8 mouse cellular contexts compared by ENCODE assay signal in the genomic region with DNA sequence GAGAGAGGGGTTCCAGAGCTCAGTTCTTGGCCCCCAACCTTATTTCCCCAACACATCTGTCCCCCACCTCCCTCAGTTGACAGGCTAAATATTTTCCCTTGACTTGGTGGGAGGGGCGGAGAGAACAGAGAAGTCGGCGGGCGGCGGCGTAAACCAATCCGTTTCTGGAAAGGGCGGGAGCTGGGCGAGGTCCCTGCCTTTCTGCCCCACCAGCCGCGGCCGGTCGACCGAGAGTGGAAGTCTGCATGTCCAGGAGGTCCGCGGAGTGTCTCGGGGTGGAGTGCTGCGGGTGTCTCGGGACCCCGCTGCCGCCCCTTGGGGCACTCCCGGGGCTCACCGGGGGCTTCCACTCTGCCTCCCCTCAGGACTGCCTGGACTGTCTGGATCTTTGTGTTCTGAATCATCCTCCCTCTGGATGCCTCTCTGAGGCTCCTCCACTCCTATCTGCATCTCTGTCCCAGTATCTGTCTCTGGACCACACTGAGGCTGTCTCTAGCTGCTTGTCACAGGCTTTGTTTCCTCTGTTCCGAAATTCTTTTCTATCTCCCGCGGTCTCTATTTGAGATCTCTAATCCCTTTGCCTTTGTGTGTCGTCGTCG. TPM values are rescaled to one million over a fixed set of nuclear protein-coding genes. Genes with fewer than 3 reads are reported as not detected.
DNase-seq lines count a peak whose midpoint lies in the region; ATAC-seq and TF ChIP-seq lines count a peak whose summit lies in the region.

A gene (plus strand): TSS at position 216 of the 599 bp plus-strand sequence.

- WGBS in heart, adult 2 months, result 3% methylated on average over 29 of the region's 29 CpGs
- under 1% methylated on average over 29 of the region's 29 CpGs for WGBS in forebrain, embryonic 11.5 days
- WGBS in hindbrain, embryonic 14.5 days, result 2% methylated on average over 29 of the region's 29 CpGs
- WGBS in liver, embryonic 12.5 days (ENCODE audit: insufficient replicate concordance), result 5% methylated on average over 29 of the region's 29 CpGs
- under 1% methylated on average over 29 of the region's 29 CpGs for WGBS in neural tube, embryonic 14.5 days

- H3K9ac ChIP-seq in heart, adult 2 months (ENCODE audit: low read depth, low read length), result no peak within 1 kb of the TSS
- peak within 1 kb of the TSS; percentile 25; the same call in 1 of the 2 replicates for H3K9ac ChIP-seq in forebrain, embryonic 11.5 days (ENCODE audit: low read length)
- peak within 1 kb of the TSS; percentile 49 for H3K9ac ChIP-seq in hindbrain, embryonic 14.5 days
- no peak within 1 kb of the TSS for H3K9ac ChIP-seq in liver, embryonic 12.5 days
- H3K9ac ChIP-seq in neural tube, embryonic 14.5 days (replicated peaks; ENCODE audit: low read depth, low read length), result no peak within 1 kb of the TSS

- no peak for TF ChIP-seq CTCF in heart, adult 2 months (IDR thresholded peaks at IDR 0.05)

- peaks cover 1% of the 10 kb centered on the region; the same call in 1 of the 2 replicates for H3K4me1 ChIP-seq in heart, adult 2 months (ENCODE audit: control insufficient read depth, insufficient read depth, low read length)
- peaks cover 12% of the 10 kb centered on the region for H3K4me1 ChIP-seq in forebrain, embryonic 11.5 days (replicated peaks; ENCODE audit: control insufficient read depth, insufficient read depth, low read length)
- H3K4me1 ChIP-seq in hindbrain, embryonic 14.5 days (replicated peaks; ENCODE audit: control insufficient read depth, insufficient read depth, low read length), result peaks cover 25% of the 10 kb centered on the region; the same call in 1 of the 2 replicates
- peaks cover 11% of the 10 kb centered on the region for H3K4me1 ChIP-seq in liver, embryonic 12.5 days
- peaks cover 10% of the 10 kb centered on the region; the same call in 1 of the 2 replicates for H3K4me1 ChIP-seq in neural tube, embryonic 14.5 days (ENCODE audit: control insufficient read depth, insufficient read depth, low read length)

- H3K4me2 ChIP-seq in forebrain, embryonic 11.5 days (ENCODE audit: low read depth, low read length, severe bottlenecking), result peak within 1 kb of the TSS; percentile 50
- H3K4me2 ChIP-seq in hindbrain, embryonic 14.5 days (replicated peaks), result peak within 1 kb of the TSS; percentile 52
- H3K4me2 ChIP-seq in liver, embryonic 12.5 days, result peak within 1 kb of the TSS; percentile 50
- peak within 1 kb of the TSS; percentile 32 for H3K4me2 ChIP-seq in neural tube, embryonic 14.5 days (ENCODE audit: low read depth, low read length)

- peaks cover 17% of the 10 kb centered on the region for H3K27me3 ChIP-seq in heart, adult 2 months (ENCODE audit: control insufficient read depth, insufficient read depth, low read length)
- peaks cover 65% of the 10 kb centered on the region for H3K27me3 ChIP-seq in forebrain, embryonic 11.5 days (ENCODE audit: control insufficient read depth, insufficient read depth, low read length)
- H3K27me3 ChIP-seq in hindbrain, embryonic 14.5 days (ENCODE audit: control insufficient read depth, insufficient read depth, low read length), result peaks cover 87% of the 10 kb centered on the region
- peaks cover 100% of the 10 kb centered on the region for H3K27me3 ChIP-seq in liver, embryonic 12.5 days (replicated peaks)
- H3K27me3 ChIP-seq in neural tube, embryonic 14.5 days (ENCODE audit: control insufficient read depth, insufficient read depth, low read length), result peaks cover 45% of the 10 kb centered on the region

- no peak for ATAC-seq in forebrain, embryonic 11.5 days (replicated peaks; ENCODE audit: low FRiP score)
- no peak for ATAC-seq in hindbrain, embryonic 14.5 days (ENCODE audit: low FRiP score)
- no peak for ATAC-seq in liver, embryonic 12.5 days
- ATAC-seq in neural tube, embryonic 14.5 days (ENCODE audit: low read depth), result no peak
- ATAC-seq in inflammation-experienced regulatory T-cells, adult 6 months, result no peak

- H3K79me2 ChIP-seq in heart, adult 2 months (replicated peaks; ENCODE audit: control insufficient read depth, insufficient read depth, low read length), result no peaks in the 10 kb centered on the region

- DNase-seq in heart, adult 2 months, result peak; percentile 50 to 55
- DNase-seq in heart, adult 11 months, result no peak
- DNase-seq in forebrain, embryonic 11.5 days (ENCODE audit: low spot score), result peak; percentile 67
- no peak for DNase-seq in hindbrain, embryonic 14.5 days (ENCODE audit: low spot score)
- no peak for DNase-seq in right cerebral cortex, postnatal 10 days (ENCODE audit: low spot score in 2 of 2)

- TF ChIP-seq POLR2A in heart, adult 2 months (IDR thresholded peaks at IDR 0.05; ENCODE audit: insufficient read depth, low read depth, low read length), result no peak

- H3K36me3 ChIP-seq in heart, adult 2 months (ENCODE audit: control insufficient read depth, insufficient read depth, low read length), result no peaks in the 10 kb centered on the region
- no peaks in the 10 kb centered on the region for H3K36me3 ChIP-seq in forebrain, embryonic 11.5 days (ENCODE audit: control insufficient read depth, insufficient read depth, low read length)
- no peaks in the 10 kb centered on the region for H3K36me3 ChIP-seq in hindbrain, embryonic 14.5 days (replicated peaks; ENCODE audit: control insufficient read depth, insufficient read depth)
- no peaks in the 10 kb centered on the region for H3K36me3 ChIP-seq in liver, embryonic 12.5 days
- H3K36me3 ChIP-seq in neural tube, embryonic 14.5 days (ENCODE audit: control insufficient read depth, insufficient read depth, low read length), result no peaks in the 10 kb centered on the region

- H3K27ac ChIP-seq in heart, adult 2 months, result no peak within 1 kb of the TSS
- H3K27ac ChIP-seq in forebrain, embryonic 11.5 days (ENCODE audit: low read depth, low read length), result no peak within 1 kb of the TSS
- no peak within 1 kb of the TSS for H3K27ac ChIP-seq in hindbrain, embryonic 14.5 days
- H3K27ac ChIP-seq in liver, embryonic 12.5 days, result no peak within 1 kb of the TSS
- no peak within 1 kb of the TSS for H3K27ac ChIP-seq in neural tube, embryonic 14.5 days (ENCODE audit: low read depth, low read length)

- TF ChIP-seq EP300 in heart, adult 2 months (IDR thresholded peaks at IDR 0.05; ENCODE audit: insufficient read depth, low read depth, low read length), result no peak

- H3K9me3 ChIP-seq in forebrain, embryonic 11.5 days (ENCODE audit: control insufficient read depth, low read length), result no peaks in the 10 kb centered on the region
- H3K9me3 ChIP-seq in hindbrain, embryonic 14.5 days (ENCODE audit: control insufficient read depth, low read length), result no peaks in the 10 kb centered on the region
- H3K9me3 ChIP-seq in liver, embryonic 12.5 days (replicated peaks), result no peaks in the 10 kb centered on the region
- H3K9me3 ChIP-seq in neural tube, embryonic 14.5 days (ENCODE audit: control insufficient read depth, low read length), result no peaks in the 10 kb centered on the region

- peak within 1 kb of the TSS; percentile 20; the same call in 1 of the 2 replicates for H3K4me3 ChIP-seq in heart, adult 2 months
- peak within 1 kb of the TSS; percentile 22 for H3K4me3 ChIP-seq in forebrain, embryonic 11.5 days (ENCODE audit: low read depth, low read length)
- peak within 1 kb of the TSS; percentile 27 for H3K4me3 ChIP-seq in hindbrain, embryonic 14.5 days (replicated peaks; ENCODE audit: low read length)
- H3K4me3 ChIP-seq in liver, embryonic 12.5 days, result peak within 1 kb of the TSS; percentile 27
- H3K4me3 ChIP-seq in neural tube, embryonic 14.5 days (ENCODE audit: low read depth, low read length), result peak within 1 kb of the TSS; percentile 23; the same call in 1 of the 2 replicates

- intact Hi-C loops in heart, adult 2 months (cut with DNase I), result no loop called here

RNA-seq across cellular contexts. Expression of the gene that starts here (rescaled TPM):
- under 1 TPM in 1 of 2 experiments, not detected in 1; 0.05 TPM for total RNA-seq in heart, adult 2 months (2021)
- 0.04 TPM in 1 of 2 replicates, not detected in the other for polyA plus RNA-seq in heart, adult 2 months (2012; rRNA removed)
- 0.32 and 0.33 TPM in 2 replicates for polyA plus RNA-seq in forebrain, embryonic 11.5 days (2014; fragmentation: Nextera tagmentation; extraction: Ambion mirVana)
- polyA plus RNA-seq in hindbrain, embryonic 14.5 days (2014; fragmentation: Nextera tagmentation; extraction: Ambion mirVana), result 0.52 and 1.3 TPM in 2 replicates
- polyA plus RNA-seq in liver, embryonic 12.5 days (2016; fragmentation: Nextera tagmentation; extraction: Ambion mirVana), result 0.05 TPM in 1 of 2 replicates, not detected in the other
- polyA plus RNA-seq in neural tube, embryonic 14.5 days (2014; fragmentation: Nextera tagmentation; extraction: Ambion mirVana), result 0.27 and 3.1 TPM in 2 replicates
- polyA plus RNA-seq in inflammation-experienced regulatory T-cells, adult 6 months (2017; shearing (Covaris generic)), result 1 to 10 TPM in 2 of 3 experiments, under 1 TPM in 1; 0.42 to 1.2 (median 1.1) TPM

Comparison
In these comparisons a context has a peak if more than half of its experiments do, and no peak if none do; other contexts are left out.
1. Peak in DNase-seq and H3K4me3 ChIP-seq in heart, adult 2 months; RNA of the gene not detected or under 1 TPM.
2. Peak in DNase-seq, H3K4me3 ChIP-seq, H3K9ac ChIP-seq and H3K4me2 ChIP-seq in forebrain, embryonic 11.5 days; RNA of the gene not detected or under 1 TPM.